Mouse (Mus musculus) cerebellum, adult (tissue): Measurements from ENCODE around the gene Eapp.
A peak's percentile ranks its signal among the peaks of the same experiment; 100 is the strongest.
"Not testable (repeated sequence)": the region's sequence is repeated elsewhere in the genome, so short reads cannot be mapped to it uniquely, and the experiment has no call there.

Experiments used
- ATAC-seq: cut with Nextera tagmentation; 2 replicates; pipeline ENCODE4 v1.9.2; 2017; ENCODE audit warnings: mild to moderate bottlenecking, moderate library complexity, mixed read lengths; ENCODE audit not compliant: insufficient number of reproducible peaks, low FRiP score, low TSS enrichment

The Eapp gene

DNA sequence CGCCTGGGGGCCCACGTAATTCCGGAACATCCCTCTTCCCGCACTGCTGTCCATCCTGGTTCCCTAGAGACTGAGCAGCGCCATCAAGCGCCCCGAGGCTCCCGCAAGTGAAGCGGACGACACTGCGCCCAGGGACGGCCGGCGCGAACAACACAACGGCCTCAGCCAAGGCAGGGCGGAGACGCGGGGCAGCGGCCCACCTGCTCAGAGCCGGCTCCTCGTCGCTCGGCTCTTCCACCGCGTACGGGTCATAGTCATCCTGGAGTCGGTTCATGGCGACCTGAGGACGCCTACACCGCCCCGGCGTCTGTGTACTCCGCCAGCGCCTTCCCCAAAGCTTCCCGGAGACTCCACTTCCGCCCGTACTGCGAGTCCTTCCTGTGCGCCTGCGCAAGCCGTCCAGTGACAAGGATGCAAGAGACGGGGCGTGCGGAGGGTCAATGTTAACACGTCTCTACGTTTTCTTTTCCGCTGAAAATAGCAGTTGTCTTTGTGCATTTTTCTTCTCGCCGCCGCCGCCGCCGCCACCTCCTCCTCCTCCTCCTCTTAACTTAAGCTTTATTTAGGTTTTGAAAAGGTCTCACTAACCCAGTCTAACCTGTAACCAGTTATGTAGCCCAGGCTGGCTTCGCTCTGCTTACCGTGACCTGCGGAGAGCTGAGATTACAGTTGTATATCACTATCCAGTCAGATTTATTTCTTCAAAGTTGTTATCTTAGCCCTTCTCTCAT lies at the start of gene Eapp:
Gene Eapp (minus strand): TSS at position 387 of the 731 bp plus-strand sequence.
- peak; percentile 93 for ATAC-seq

GRCm38 (mm10) chr12:54738661-54739243 lies 43.1 kb upstream of the Eapp start:
- ATAC-seq, result 0 out of 2 replicates have a peak, but pooled peaks have one; percentile 17

- ATAC-seq, result peak; percentile 70
These were observed 42.4 kb upstream of the Eapp start for GRCm38 (mm10) chr12:54737891-54738660.

DNA sequence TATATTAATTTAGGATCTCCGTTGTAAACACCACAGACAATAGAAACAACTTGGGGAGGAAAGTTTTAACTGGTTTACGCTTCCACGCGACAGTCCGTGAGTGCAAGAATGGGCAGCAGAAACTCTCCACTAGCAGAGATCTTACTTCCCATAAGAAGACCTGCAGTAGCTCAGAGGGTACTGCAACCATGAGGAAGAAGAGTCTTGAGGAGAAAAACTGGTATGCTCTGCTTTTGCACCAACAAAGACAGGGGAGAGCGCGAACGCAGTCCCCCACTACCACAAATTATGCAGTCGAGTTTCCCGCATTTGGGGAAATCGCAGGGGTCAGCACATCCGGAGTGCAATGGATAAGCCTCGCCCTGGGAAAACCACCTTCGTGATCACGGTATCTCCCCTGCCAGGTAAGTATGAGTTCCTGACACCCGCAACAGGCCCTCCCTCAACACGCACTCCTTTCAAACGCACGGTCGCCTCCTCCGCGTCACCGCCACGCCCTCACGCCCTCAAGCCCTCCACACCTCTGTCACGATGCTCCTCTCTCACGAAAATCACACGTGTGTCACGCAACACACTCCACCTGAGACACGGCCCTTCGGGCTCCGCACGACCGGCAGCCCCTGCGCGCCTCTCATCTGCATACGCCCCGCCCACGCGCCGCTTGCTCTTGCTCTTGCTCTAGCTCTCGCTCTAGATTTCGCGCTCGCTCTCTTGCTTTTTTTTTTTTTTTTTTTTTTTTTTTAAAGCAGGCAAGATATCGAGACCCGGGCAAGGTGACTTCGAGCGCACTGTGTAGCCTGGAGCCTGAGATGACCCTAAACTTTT lies 38.8 kb upstream of the Eapp start:
- peak; percentile 56 for ATAC-seq

GRCm38 (mm10) chr12:54729140-54730059 lies 33.7 kb upstream of the Eapp start:
- ATAC-seq, result peak; percentile 94

- ATAC-seq, result peak; percentile 94
These were observed 23.4 kb upstream of the Eapp start for GRCm38 (mm10) chr12:54718871-54719786.

- ATAC-seq, result not testable (repeated sequence)
These were observed 21.8 kb upstream of the Eapp start for GRCm38 (mm10) chr12:54717516-54717915.

- peak; percentile 60 for ATAC-seq
These were observed 18.3 kb upstream of the Eapp start for GRCm38 (mm10) chr12:54713822-54714626.

- peak; percentile 72 for ATAC-seq
These were observed 14.8 kb upstream of the Eapp start for GRCm38 (mm10) chr12:54710494-54710879.

GRCm38 (mm10) chr12:54709691-54710493 lies 14.2 kb upstream of the Eapp start:
- ATAC-seq, result peak; percentile 36

DNA sequence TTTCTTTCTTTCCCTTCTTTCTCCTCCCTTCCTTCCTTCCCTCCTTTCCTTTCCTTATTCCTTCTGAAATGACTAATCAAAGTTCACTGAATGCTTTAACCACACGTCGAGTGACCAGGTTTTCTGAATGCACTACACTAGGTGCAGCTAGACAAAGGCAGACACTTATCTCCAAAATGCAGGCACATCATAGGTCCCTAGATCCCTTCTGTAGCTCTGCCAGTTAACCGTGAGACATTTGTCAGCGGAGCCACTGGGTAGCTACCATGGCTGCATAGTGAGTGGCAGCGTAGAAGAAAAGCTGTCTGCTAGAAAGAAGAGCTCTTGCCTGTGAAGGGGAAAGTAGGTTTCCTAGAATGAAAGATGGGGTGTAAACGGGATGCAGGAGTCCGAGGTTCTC lies 3.7 kb upstream of the Eapp start:
- no peak for ATAC-seq

- no peak for ATAC-seq
These were observed 2.1 kb upstream of the Eapp start for GRCm38 (mm10) chr12:54697791-54698250.

DNA sequence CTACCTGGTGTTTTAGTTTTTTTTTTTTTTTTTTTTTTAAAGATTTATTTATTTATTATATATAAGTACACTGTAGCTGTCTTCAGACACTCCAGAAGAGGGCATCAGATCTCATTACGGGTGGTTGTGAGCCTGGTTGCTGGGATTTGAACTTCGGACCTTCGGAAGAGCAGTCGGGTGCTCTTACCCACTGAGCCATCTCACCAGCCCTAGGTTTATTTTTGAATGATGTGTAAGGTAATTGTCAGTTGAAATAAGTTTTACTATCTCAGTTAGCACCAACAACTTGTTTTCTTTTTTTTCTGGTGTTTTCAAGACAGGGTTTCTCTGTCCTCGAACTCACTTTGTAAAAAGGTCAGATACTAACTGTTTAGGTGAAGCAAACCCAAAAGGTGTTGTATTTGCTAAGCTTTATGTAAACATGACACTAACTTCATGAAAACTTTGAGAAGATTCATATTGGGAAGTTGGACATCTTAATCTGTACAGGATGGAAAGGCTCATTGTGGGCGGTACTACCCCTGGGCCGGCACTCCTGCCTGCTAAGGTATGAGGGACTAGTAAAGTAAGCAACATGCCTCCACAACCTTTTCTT lies 1.4 kb upstream of the Eapp start:
- ATAC-seq, result no peak

- peak; percentile 68 for ATAC-seq
These were observed 725 bp upstream of the Eapp start for GRCm38 (mm10) chr12:54696242-54697002.

GRCm38 (mm10) chr12:54694847-54695510 lies 718 bp downstream of the Eapp start:
- no peak for ATAC-seq
